Mouse (Mus musculus) myocyte (in vitro differentiated cells): ENCODE results near the gene Atp7b.

Experiments used
- CEBPB ChIP-seq: IDR thresholded peaks from 2 replicates; pipeline ENCODE4 v1.6.1; 2011; ENCODE audit warnings: mild to moderate bottlenecking, moderate library complexity; ENCODE audit not compliant: poor library complexity, insufficient read depth, severe bottlenecking
- E2F4 ChIP-seq: IDR thresholded peaks from one replicate; pipeline ENCODE4 v1.6.1; 2011; ENCODE audit warnings: mild to moderate bottlenecking, control low read depth, moderate library complexity; ENCODE audit not compliant: insufficient read depth
- MAX ChIP-seq: IDR thresholded peaks from one replicate; pipeline ENCODE4 v1.6.1; 2011; ENCODE audit warnings: low read depth, mild to moderate bottlenecking, control low read depth
- POLR2A ChIP-seq: IDR thresholded peaks from one replicate; pipeline ENCODE4 v1.6.1; 2011; ENCODE audit warnings: low read depth, mild to moderate bottlenecking, control low read depth, moderate library complexity; ENCODE audit not compliant: insufficient read length
- POLR2AphosphoS2 ChIP-seq: IDR thresholded peaks from one replicate; pipeline ENCODE4 v1.6.1; 2011; ENCODE audit warnings: low read depth, control low read depth; ENCODE audit not compliant: insufficient read length
- REST ChIP-seq: IDR thresholded peaks from one replicate; pipeline ENCODE4 v1.6.1; 2011; ENCODE audit warnings: mild to moderate bottlenecking, control low read depth, moderate library complexity; ENCODE audit not compliant: insufficient read depth, insufficient read length

DNA sequence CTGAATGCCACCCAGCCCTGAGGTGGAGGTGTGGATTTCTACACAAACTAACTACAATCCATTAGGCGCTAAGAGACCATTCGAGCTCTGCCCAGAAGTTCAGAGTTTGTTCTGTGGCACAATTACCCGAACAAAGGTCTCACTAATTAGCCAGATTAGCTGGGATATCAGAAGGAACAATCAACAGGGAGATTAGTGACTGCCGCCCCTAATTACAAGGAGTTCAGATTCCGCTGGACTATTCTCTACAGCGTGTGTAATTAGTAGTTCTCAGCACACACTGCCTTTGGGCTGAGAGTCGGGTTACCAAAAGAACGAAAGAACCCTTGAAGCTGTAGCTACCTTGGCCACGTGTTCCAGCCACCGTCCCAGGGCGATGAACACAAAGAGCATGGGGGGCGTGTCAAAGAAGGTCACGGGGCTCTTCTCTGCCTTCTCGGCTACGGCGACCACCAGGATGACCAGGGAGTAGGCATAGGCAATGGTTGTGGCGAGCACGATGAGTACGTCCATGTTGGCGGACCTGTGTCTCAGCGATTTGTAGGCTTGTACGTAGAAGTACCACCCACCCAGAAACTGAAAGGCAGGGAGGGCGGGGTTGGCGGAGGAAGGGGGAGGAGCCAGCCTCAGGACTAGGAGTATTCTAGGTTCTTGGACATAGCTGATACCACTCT lies 46.9 kb downstream of the Atp7b start:
- TF ChIP-seq POLR2A, result no peak
- no peak for TF ChIP-seq POLR2AphosphoS2
- TF ChIP-seq REST, result no peak
- TF ChIP-seq CEBPB, result no peak
- no peak for TF ChIP-seq MAX
- no peak for TF ChIP-seq E2F4
